Mouse (Mus musculus) heart, embryonic 14.5 days (tissue): ENCODE data around the gene Acr. TPM values are rescaled to one million over a fixed set of nuclear protein-coding genes. Genes with fewer than 3 reads are reported as not detected.

Experiments used
- ATAC-seq: fragments of 200-750 bp; cut with Nextera tagmentation; 2 replicates; pipeline ENCODE4 v1.8.0; 2017; ENCODE audit warnings: low read depth, moderate TSS enrichment; ENCODE audit not compliant: insufficient number of reproducible peaks, insufficient read depth, low FRiP score
- H3K27ac ChIP-seq, 2 experiments: fragments of 200-500 bp in 1 of 2; fragments of 300-500 bp in 1 of 2; sonication (generic) in 1 of 2; replicated peaks in 1 of 2; 2 replicates each; pipeline ENCODE4 v1.5.1; 2012 to 2014; ENCODE audit warnings: low read depth in 2 of 2, low read length in 2 of 2, control low read depth in 1 of 2, mild to moderate bottlenecking in 1 of 2, mixed read lengths in 1 of 2; ENCODE audit not compliant: control insufficient read depth in 1 of 2, insufficient read depth in 1 of 2
- H3K27me3 ChIP-seq: fragments of 300-500 bp; sonication (generic); 2 replicates; pipeline ENCODE4 v1.6.1; 2014; ENCODE audit warnings: mild to moderate bottlenecking, low read length, control low read depth; ENCODE audit not compliant: control insufficient read depth, insufficient read depth
- H3K36me3 ChIP-seq: fragments of 300-500 bp; sonication (generic); 2 replicates; pipeline ENCODE4 v1.6.1; 2014; ENCODE audit warnings: mild to moderate bottlenecking, control low read depth, low read length, mixed read lengths; ENCODE audit not compliant: control insufficient read depth, insufficient read depth
- H3K4me1 ChIP-seq, 2 experiments: fragments of 200-500 bp in 1 of 2; fragments of 300-500 bp in 1 of 2; sonication (generic) in 1 of 2; 2 replicates each; pipeline ENCODE4 v1.6.1; 2012 to 2014; ENCODE audit warnings: low read length in 2 of 2, control low read depth in 1 of 2, mixed read lengths in 1 of 2; ENCODE audit not compliant: control insufficient read depth in 2 of 2, insufficient read depth in 2 of 2
- H3K4me2 ChIP-seq: fragments of 300-500 bp; sonication (generic); 2 replicates; pipeline ENCODE4 v1.6.1; 2014; ENCODE audit warnings: mild to moderate bottlenecking, low read length
- H3K4me3 ChIP-seq, 2 experiments: fragments of 200-500 bp in 1 of 2; fragments of 300-500 bp in 1 of 2; sonication (generic) in 1 of 2; 2 replicates each; pipeline ENCODE4 v1.5.1; 2012 to 2014; ENCODE audit warnings: low read length in 2 of 2, mild to moderate bottlenecking in 2 of 2, control low read depth in 1 of 2, low read depth in 1 of 2, moderate library complexity in 1 of 2; ENCODE audit not compliant: control insufficient read depth in 1 of 2, insufficient read depth in 1 of 2
- H3K9ac ChIP-seq: fragments of 300-500 bp; sonication (generic); 2 replicates; pipeline ENCODE4 v1.6.1; 2014; ENCODE audit warnings: mild to moderate bottlenecking, low read length
- H3K9me3 ChIP-seq: fragments of 300-500 bp; sonication (generic); 2 replicates; pipeline ENCODE4 v1.6.1; 2016; ENCODE audit warnings: low read length, control low read depth; ENCODE audit not compliant: control insufficient read depth
- WGBS: fragments of 180-500 bp; shearing (Covaris S2); extraction: QIAGEN DNeasy Blood & Tissue Kit; methylation state at CpG from one replicate; pipeline ENCODE4 v1.1.7; 2014; 5-methylcytosine and 5-hydroxymethylcytosine counted together
- polyA plus RNA-seq: library from polyadenylated mRNA; unstranded; fragments of >200 nt; fragmentation: Nextera tagmentation; extraction: Ambion mirVana; gene quantifications from 2 replicates; pipeline ENCODE4 v1.2.1, GENCODE M21; 2014

Acr gene
- polyA plus RNA-seq, 1 experiment from 2014 or later: 0.39 TPM

DNA sequence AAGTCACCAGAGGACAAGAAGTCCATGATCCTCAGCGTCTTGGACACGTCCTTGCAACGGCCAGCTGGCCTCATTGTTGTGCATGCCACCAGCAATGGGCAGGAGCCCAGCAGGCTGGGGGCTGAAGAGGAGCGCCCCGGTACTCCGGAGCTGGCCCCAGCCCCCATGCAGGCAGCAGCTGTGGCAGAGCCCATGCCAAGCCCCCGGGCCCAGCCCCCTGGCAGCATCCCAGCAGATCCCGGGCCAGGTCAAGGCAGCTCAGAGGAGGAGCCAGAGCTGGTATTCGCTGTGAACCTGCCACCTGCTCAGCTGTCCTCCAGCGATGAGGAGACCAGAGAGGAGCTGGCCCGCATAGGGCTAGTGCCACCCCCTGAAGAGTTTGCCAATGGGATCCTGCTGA is 19.3 kb upstream of the Acr start:
- H3K4me3 ChIP-seq: 0 out of 4 replicates have a peak overlapping the region, but pooled peaks of 1 of the 2 experiments have one; percentile 44
- H3K9ac ChIP-seq: no peak overlapping the region
- no peak for ATAC-seq
- 0 out of 4 replicates have a peak, but pooled peaks cover 0 to 3% of the 10 kb centered on the region in 2 experiments for H3K4me1 ChIP-seq
- 46% methylated on average over 11 of the region's 11 CpGs for WGBS
- peaks cover 22% of the 10 kb centered on the region for H3K27me3 ChIP-seq
- H3K27ac ChIP-seq: no peak overlapping the region
- no peaks in the 10 kb centered on the region for H3K9me3 ChIP-seq
- H3K36me3 ChIP-seq: peaks cover 19% of the 10 kb centered on the region; the same call in 1 of the 2 replicates
- H3K4me2 ChIP-seq: peak overlapping the region; percentile 81

DNA sequence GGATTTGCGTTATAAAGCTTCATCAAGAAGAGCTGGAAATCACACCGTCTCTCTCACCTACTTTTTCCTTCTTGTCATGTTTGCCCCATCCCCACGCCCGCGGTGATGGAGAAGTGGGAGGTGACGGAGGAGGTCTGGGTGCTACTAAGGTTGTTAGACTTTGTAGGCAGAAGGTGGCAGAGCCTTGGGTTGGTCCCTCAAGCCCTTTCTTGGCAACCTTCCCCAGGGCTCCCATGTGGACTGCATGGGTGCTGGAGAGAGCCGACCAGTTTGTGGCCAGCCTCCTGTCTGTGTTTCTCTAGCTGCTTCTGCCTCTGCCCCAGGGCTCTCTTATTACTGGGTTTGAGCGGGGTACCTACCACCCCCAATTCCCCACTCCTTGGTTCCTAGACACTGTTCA is 17.6 kb upstream of the Acr start:
- peaks cover 13% of the 10 kb centered on the region; the same call in 1 of the 2 replicates for H3K36me3 ChIP-seq
- no peak for ATAC-seq
- no peaks in the 10 kb centered on the region for H3K9me3 ChIP-seq
- H3K27me3 ChIP-seq: peaks cover 26% of the 10 kb centered on the region
- no peak overlapping the region for H3K4me3 ChIP-seq
- WGBS: 86% methylated on average over 8 of the region's 8 CpGs
- H3K27ac ChIP-seq: no peak overlapping the region
- H3K9ac ChIP-seq: no peak overlapping the region
- no peak overlapping the region for H3K4me2 ChIP-seq
- 0 out of 4 replicates have a peak, but pooled peaks cover 0 to 3% of the 10 kb centered on the region in 2 experiments for H3K4me1 ChIP-seq

DNA sequence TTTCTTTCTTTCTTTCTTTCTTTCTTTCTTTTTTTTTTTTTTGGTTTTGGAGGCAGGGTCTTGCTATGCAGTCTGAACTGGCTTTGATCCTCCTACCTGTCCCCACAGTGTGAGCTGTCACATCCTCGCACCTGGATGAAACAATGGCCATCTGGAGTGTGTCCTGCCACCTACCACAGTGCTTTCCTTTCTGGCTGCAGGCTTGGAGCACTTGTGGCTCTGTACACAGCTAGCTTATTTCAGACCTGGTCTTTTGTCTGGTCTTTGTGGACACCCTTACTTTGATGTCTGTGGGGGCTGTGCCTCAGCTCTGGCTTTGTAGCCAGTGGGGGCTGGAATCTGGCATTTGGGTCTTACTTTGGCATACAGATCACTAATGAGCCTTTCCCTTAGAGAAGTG is 16.4 kb upstream of the Acr start:
- Histone ChIP-seq H3K9me3 (no peaks in the 10 kb centered on the region), H3K4me3 (no peak overlapping the region), H3K27me3 (peaks cover 38% of the 10 kb centered on the region), H3K4me1 (peaks cover 0 to 9% of the 10 kb centered on the region in 2 experiments; a peak in 3 of 4 replicates), H3K27ac (no peak overlapping the region), H3K36me3 (peaks cover 10% of the 10 kb centered on the region; the same call in 1 of the 2 replicates), H3K9ac (no peak overlapping the region), H3K4me2 (no peak overlapping the region)
- WGBS: 43% methylated on average over 1 of the region's 1 CpGs
- no peak for ATAC-seq

DNA sequence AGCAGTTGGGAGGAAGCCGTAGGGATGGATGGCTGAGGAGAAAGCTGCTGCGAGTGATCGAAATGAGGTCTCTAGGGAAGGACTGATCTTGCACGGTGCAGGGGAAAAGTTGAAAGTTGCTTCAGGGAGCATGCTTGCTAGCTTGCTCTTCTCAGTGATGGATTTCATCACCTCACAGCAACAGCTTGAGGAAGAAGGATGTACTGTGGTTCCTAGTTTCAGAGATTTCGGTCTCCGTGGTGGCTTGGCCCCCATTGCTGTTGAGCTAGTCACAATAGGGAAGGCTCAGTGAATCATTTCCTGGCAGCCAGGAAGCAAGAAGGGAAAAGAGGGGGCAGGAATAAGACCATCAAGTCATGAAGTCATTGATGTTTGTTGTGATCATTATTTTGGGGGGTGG is 12.5 kb upstream of the Acr start:
- Histone ChIP-seq H3K9ac (no peak overlapping the region), H3K27ac (no peak overlapping the region), H3K36me3 (peaks cover 4% of the 10 kb centered on the region; the same call in 1 of the 2 replicates), H3K9me3 (no peaks in the 10 kb centered on the region), H3K4me3 (no peak overlapping the region), H3K4me2 (no peak overlapping the region), H3K27me3 (peaks cover 46% of the 10 kb centered on the region), H3K4me1 (peaks cover 0 to 19% of the 10 kb centered on the region in 2 experiments; a peak in 3 of 4 replicates)
- WGBS: 72% methylated on average over 6 of the region's 6 CpGs
- ATAC-seq: no peak

DNA sequence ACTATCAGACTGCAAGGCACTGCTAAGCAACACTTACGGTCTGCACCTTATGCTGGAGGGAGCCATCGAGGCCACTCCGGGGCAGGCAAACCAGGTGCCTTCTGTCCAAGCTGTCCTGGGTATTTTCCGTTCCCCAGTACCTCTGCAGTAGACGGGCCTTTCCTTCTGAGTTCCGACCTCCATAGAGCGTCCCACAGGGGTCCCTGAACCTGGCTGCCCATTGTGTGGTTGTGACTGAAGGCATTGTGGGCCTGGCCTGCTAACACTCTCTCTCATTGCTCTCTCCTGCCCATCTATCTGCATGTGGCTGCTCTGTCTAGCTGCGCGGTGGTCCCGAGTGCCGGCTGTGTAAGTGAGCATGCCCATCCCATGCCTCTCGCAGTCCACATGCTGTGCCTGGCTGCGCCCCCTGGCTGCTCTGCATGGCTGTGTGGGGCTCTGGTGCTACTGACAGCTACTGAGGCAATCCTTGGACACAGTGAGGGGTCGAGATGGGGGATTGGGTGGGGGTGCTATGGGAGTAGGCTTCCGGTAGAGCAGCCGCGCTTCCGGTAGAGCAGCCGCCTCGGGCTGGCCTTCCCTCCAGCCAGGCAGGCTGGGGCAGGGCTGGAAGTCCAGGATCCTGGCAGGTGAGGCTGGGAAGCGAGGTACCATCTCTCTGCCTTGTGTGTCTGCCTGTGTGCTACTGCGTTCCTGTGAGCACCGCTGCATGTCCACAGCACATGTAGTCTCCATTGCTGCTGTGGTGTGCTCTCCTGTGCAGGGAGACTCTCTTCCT is 11.5 kb upstream of the Acr start:
- peak overlapping the region; percentile 57 for H3K4me2 ChIP-seq
- ATAC-seq: no peak
- peaks cover 0 to 19% of the 10 kb centered on the region in 2 experiments; a peak in 3 of 4 replicates for H3K4me1 ChIP-seq
- no peak overlapping the region; the same call in 1 of the 2 replicates for H3K9ac ChIP-seq
- H3K27ac ChIP-seq: no peak overlapping the region
- peaks cover 4% of the 10 kb centered on the region; the same call in 1 of the 2 replicates for H3K36me3 ChIP-seq
- H3K9me3 ChIP-seq: no peaks in the 10 kb centered on the region
- 19% methylated on average over 23 of the region's 23 CpGs for whole genome bisulfite sequencing
- peaks cover 46% of the 10 kb centered on the region for H3K27me3 ChIP-seq
- H3K4me3 ChIP-seq: peak overlapping the region; percentile 8 to 22; a peak in 3 of 4 replicates

DNA sequence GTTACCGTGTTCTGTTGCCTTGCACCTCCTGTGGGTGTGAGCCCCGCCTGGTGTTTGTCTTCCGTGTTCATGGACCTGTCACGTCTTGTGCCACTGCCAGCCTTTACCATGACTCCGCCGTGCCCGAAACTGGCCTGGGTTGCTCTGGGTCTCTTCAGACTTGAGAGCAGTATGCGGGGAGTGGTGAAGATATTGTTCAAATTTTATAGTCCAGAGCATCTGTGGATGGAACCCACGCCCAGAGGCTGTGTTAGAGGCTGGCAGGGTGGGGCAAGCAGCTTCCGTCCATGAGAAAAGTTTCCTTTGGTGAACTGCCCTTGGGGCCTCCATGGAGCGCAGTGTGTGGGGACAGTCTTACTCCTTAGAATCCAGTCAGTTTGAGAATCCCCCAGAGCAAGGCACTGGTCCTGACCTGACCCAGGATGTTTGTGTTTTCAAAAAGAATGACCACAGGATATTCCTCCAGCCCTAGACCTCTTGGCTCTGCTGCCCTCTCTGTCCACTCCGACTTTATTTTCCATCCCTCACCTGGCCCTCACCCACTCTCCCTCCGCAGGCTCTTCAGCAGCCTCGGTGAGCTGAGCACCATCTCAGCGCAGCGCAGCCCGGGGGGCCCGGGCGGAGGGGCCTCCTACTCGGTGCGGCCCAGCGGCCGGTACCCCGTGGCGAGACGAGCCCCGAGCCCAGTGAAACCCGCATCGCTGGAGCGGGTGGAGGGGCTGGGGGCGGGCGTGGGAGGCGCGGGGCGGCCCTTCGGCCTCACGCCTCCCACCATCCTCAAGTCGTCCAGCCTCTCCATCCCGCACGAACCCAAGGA is 10.7 kb upstream of the Acr start:
- H3K4me1 ChIP-seq: peaks cover 0 to 19% of the 10 kb centered on the region in 2 experiments; a peak in 3 of 4 replicates
- no peak overlapping the region for H3K9ac ChIP-seq
- no peak overlapping the region for H3K27ac ChIP-seq
- no peak for ATAC-seq
- 26% methylated on average over 40 of the region's 40 CpGs for WGBS
- peak overlapping the region; percentile 57 for H3K4me2 ChIP-seq
- H3K9me3 ChIP-seq: no peaks in the 10 kb centered on the region
- H3K4me3 ChIP-seq: peak overlapping the region; percentile 26 to 38
- H3K27me3 ChIP-seq: peaks cover 46% of the 10 kb centered on the region
- peaks cover 2% of the 10 kb centered on the region; the same call in 1 of the 2 replicates for H3K36me3 ChIP-seq

DNA sequence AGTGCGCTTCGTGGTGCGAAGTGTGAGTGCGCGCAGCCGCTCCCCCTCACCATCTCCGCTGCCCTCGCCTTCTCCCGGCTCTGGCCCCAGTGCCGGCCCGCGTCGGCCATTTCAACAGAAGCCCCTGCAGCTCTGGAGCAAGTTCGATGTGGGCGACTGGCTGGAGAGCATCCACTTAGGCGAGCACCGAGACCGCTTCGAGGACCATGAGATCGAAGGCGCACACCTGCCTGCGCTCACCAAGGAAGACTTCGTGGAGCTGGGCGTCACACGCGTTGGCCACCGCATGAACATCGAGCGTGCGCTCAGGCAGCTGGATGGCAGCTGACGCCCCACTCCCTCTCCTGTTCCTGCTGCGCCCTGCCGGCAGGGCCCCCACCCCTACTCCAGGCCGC is 10.1 kb upstream of the Acr start:
- WGBS: 19% methylated on average over 34 of the region's 34 CpGs
- Histone ChIP-seq H3K27ac (no peak overlapping the region), H3K9ac (no peak overlapping the region), H3K4me3 (peak overlapping the region; percentile 26 to 38), H3K27me3 (peaks cover 46% of the 10 kb centered on the region), H3K9me3 (no peaks in the 10 kb centered on the region), H3K36me3 (no peaks in the 10 kb centered on the region; the same call in 1 of the 2 replicates), H3K4me1 (peaks cover 0 to 19% of the 10 kb centered on the region in 2 experiments; a peak in 3 of 4 replicates), H3K4me2 (peak overlapping the region; percentile 57)
- ATAC-seq: no peak
